Comparison of ENCODE assay signal across 9 mouse cellular contexts in the genomic region with DNA sequence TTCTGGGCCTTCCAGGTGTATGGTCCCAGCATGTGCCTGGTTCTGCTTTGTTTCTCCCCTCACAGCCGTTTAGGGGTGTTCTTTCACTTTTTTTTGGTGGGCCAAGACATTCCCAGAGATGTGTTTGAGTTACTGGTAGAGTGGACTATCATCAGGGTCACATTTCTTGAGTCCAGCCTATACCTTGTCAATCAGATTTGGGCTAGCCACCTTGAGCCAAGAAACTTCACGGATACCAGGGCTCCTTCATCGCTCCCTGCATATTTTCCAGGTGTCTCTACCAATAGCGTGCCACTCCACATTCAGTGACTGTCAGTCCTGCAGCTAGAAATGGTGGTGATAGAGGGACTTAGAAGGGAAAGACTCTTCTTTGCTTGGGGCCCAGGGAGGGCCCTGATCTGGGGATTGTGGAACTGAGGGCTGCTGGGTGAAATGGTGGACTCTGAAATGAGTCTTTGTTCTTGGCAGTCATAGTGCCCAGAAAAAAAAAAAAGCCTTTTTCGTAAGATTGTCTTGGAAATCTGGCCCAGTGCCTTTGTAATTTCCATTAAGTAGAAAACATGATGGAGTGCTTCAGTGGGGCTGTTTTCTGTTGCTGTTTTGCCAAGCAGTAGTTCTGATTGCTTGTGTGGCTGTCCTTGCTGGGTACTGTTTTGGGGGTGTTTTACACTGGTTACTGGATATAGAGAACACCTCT. TPM values are rescaled to one million over a fixed set of nuclear protein-coding genes. Genes with fewer than 3 reads are reported as not detected.
A peak's percentile ranks its signal among the peaks of the same experiment; 100 is the strongest.
DNase-seq lines count a peak whose midpoint lies in the region; ATAC-seq and TF ChIP-seq lines count a peak whose summit lies in the region.
"Had no signal": no experiment of that assay in that cellular context is flagged by ENCODE, and none has a peak within 500 bp of the region (broad histone marks: within the 10 kb centered on the region; RNA-seq: fewer than 3 reads in every experiment).

No protein-coding gene starts in this region.

- no peak for ATAC-seq in limb, embryonic 14.5 days (ENCODE audit: low FRiP score, low read depth)

- peak overlapping the region; percentile 55 for H3K4me2 ChIP-seq in limb, embryonic 14.5 days (replicated peaks; ENCODE audit: low read depth, low read length, severe bottlenecking)

- no peaks in the 10 kb centered on the region for H3K9me3 ChIP-seq in ES-E14 (ENCODE audit: control insufficient read depth, insufficient read depth, low read depth, low read length)
- no peaks in the 10 kb centered on the region for H3K9me3 ChIP-seq in limb, embryonic 14.5 days (ENCODE audit: control insufficient read depth, low read length)

- peak in 1 of 2 experiments; percentile 42 for DNase-seq in cerebellum, adult 2 months
- no peak for DNase-seq in cerebellum, postnatal 10 days
- no peak for DNase-seq in ES-E14 (ENCODE audit: low read depth, low spot score)
- peak; percentile 47 for DNase-seq in heart, adult 8-10 months (ENCODE audit: low spot score)
- DNase-seq in limb, embryonic 14.5 days (ENCODE audit: low spot score): no peak
- DNase-seq in left cerebral cortex, adult 8-10 months (ENCODE audit: low spot score in 2 of 2): no peak
- no peak for DNase-seq in embryo, embryonic 9.5 days (ENCODE audit: extremely low spot score)

- H3K4me1 ChIP-seq in cerebellum, adult 2 months (ENCODE audit: control insufficient read depth, insufficient read depth, low read length): peaks cover 8% of the 10 kb centered on the region; the same call in 1 of the 2 replicates
- peaks cover 1 to 6% of the 10 kb centered on the region in 2 experiments; a peak in 2 of 4 replicates for H3K4me1 ChIP-seq in ES-E14 (ENCODE audit: control insufficient read depth in 2 of 2, insufficient read depth in 2 of 2, low read length in 2 of 2, poor library complexity in 1 of 2)
- H3K4me1 ChIP-seq in limb, embryonic 14.5 days (ENCODE audit: control insufficient read depth, insufficient read depth, low read length): peaks cover 20% of the 10 kb centered on the region; the same call in 1 of the 2 replicates
- H3K4me1 ChIP-seq in olfactory bulb, adult 2 months (ENCODE audit: control insufficient read depth, insufficient read depth, low read length): peaks cover 5% of the 10 kb centered on the region; the same call in 1 of the 2 replicates

- H3K4me3 ChIP-seq in cerebellum, adult 2 months (replicated peaks; ENCODE audit: insufficient read depth, low read depth, low read length): peak overlapping the region; percentile 74
- peak overlapping the region; percentile 87 to 92 for H3K4me3 ChIP-seq in ES-E14 (ENCODE audit: insufficient read depth in 1 of 2, low read depth in 1 of 2, low read length in 2 of 2, poor library complexity in 1 of 2, severe bottlenecking in 1 of 2)
- peak overlapping the region; percentile 78 for H3K4me3 ChIP-seq in limb, embryonic 14.5 days (replicated peaks; ENCODE audit: low read length)
- peak overlapping the region; percentile 61 for H3K4me3 ChIP-seq in olfactory bulb, adult 2 months (ENCODE audit: insufficient read depth, low read depth, low read length)

- no peak for TF ChIP-seq CTCF in cerebellum, adult 2 months (IDR thresholded peaks at IDR 0.05; ENCODE audit: borderline replicate concordance, insufficient read depth, low read depth, low read length)
- no peak for TF ChIP-seq CTCF in olfactory bulb, adult 2 months (IDR thresholded peaks at IDR 0.05; ENCODE audit: insufficient read depth, low read depth, low read length)

- no peaks in the 10 kb centered on the region for H3K36me3 ChIP-seq in ES-E14 (ENCODE audit: control insufficient read depth, insufficient read depth, low read length, poor library complexity, severe bottlenecking)
- H3K36me3 ChIP-seq in limb, embryonic 14.5 days (ENCODE audit: control insufficient read depth, insufficient read depth, low read length): no peaks in the 10 kb centered on the region

- H3K9ac ChIP-seq in ES-E14 (ENCODE audit: insufficient read depth, low read depth, low read length, poor library complexity, severe bottlenecking): peak overlapping the region; percentile 90
- H3K9ac ChIP-seq in limb, embryonic 14.5 days (ENCODE audit: low read depth, low read length, severe bottlenecking): peak overlapping the region; percentile 85

- no peak for TF ChIP-seq POLR2A in cerebellum, adult 2 months (IDR thresholded peaks at IDR 0.05; ENCODE audit: borderline replicate concordance, insufficient read depth, low read length)
- no peak for TF ChIP-seq POLR2A in limb, embryonic 14.5 days (IDR thresholded peaks at IDR 0.05; ENCODE audit: borderline replicate concordance, extremely low read depth, insufficient read depth, insufficient read length)
- no peak for TF ChIP-seq POLR2A in olfactory bulb, adult 2 months (IDR thresholded peaks at IDR 0.05; ENCODE audit: insufficient read depth, low read depth, low read length)

- WGBS in cerebellum, adult 2 months: 3% methylated on average over 5 of the region's 5 CpGs
- 37% methylated on average over 5 of the region's 5 CpGs for WGBS in limb, embryonic 14.5 days
- WGBS in olfactory bulb, adult 2 months: 9% methylated on average over 5 of the region's 5 CpGs

- in situ Hi-C loops in ES-E14 (cut with MboI; ENCODE audit: low sequenced_read_pairs in 2 of 2, unreplicated experiment in 2 of 2): no loop called here

- H3K27ac ChIP-seq in cerebellum, adult 2 months (ENCODE audit: insufficient read depth, low read length): peak overlapping the region; percentile 67
- H3K27ac ChIP-seq in ES-E14 (ENCODE audit: insufficient read depth, low read depth, low read length, poor library complexity, severe bottlenecking): no peak overlapping the region
- peak overlapping the region; percentile 93 for H3K27ac ChIP-seq in limb, embryonic 14.5 days (replicated peaks; ENCODE audit: low read depth, low read length)
- peak overlapping the region; percentile 77 for H3K27ac ChIP-seq in olfactory bulb, adult 2 months (ENCODE audit: insufficient read depth, low read depth, low read length)

- H3K27me3 ChIP-seq in cerebellum, adult 2 months (ENCODE audit: control insufficient read depth, insufficient read depth, low read length): no peaks in the 10 kb centered on the region
- H3K27me3 ChIP-seq in limb, embryonic 14.5 days (ENCODE audit: control insufficient read depth, insufficient read depth, low read length): no peaks in the 10 kb centered on the region

TF ChIP-seq in ES-E14, 5 proteins besides CTCF, POLR2A, EP300 and RAD21:
- TF ChIP-seq ZC3H11A (IDR thresholded peaks at IDR 0.05; ENCODE audit: borderline replicate concordance, low read depth, low read length): no peak
- no peak for TF ChIP-seq HCFC1 (IDR thresholded peaks at IDR 0.05; ENCODE audit: borderline replicate concordance, insufficient read depth, low read length)
- TF ChIP-seq ZNF384 (IDR thresholded peaks at IDR 0.05; ENCODE audit: low read depth, low read length): no peak
- no peak for TF ChIP-seq CHD2 (IDR thresholded peaks at IDR 0.05; ENCODE audit: low read depth, low read length)
- no peak for TF ChIP-seq MAFK (IDR thresholded peaks at IDR 0.05; ENCODE audit: insufficient read depth, low read depth, low read length)

RNA-seq across cellular contexts. Expression of a gene that starts 1.1 kb away (rescaled TPM):
- polyA plus RNA-seq in cerebellum, adult 2 months (2012; rRNA removed): 30.6 and 31.4 TPM in 2 replicates
- 6.2 and 6.6 TPM in 2 replicates for total RNA-seq in ES-E14 (2012; rRNA removed)
- 10 to 100 TPM; 21.0 to 25.1 (median 23.0) TPM for total RNA-seq in heart, adult 8-10 months (2022)
- polyA plus RNA-seq in limb, embryonic 14.5 days (2012; rRNA removed): 30.2 and 37.4 TPM in 2 replicates
- polyA plus RNA-seq in limb, embryonic 14.5 days (2014; fragmentation: Nextera tagmentation; extraction: Ambion mirVana): 37.6 and 42.6 TPM in 2 replicates
- polyA plus RNA-seq in olfactory bulb, adult 2 months (2012; ENCODE audit: insufficient read depth, insufficient read length, low replicate concordance, missing spikeins): not detected in 2 replicates
- total RNA-seq in left cerebral cortex, adult 8-10 months (2022): 10 to 100 TPM; 17.8 to 23.9 (median 20.9) TPM

RNA-seq across cellular contexts. Expression of a gene that starts 11.7 kb away (rescaled TPM):
- not detected in 2 replicates for polyA plus RNA-seq in cerebellum, adult 2 months (2012; rRNA removed)
- total RNA-seq in ES-E14 (2012; rRNA removed): 3.1 and 4.9 TPM in 2 replicates
- total RNA-seq in heart, adult 8-10 months (2022): not detected
- polyA plus RNA-seq in limb, embryonic 14.5 days (2012; rRNA removed): 0.12 and 0.23 TPM in 2 replicates
- not detected in 2 replicates for polyA plus RNA-seq in limb, embryonic 14.5 days (2014; fragmentation: Nextera tagmentation; extraction: Ambion mirVana)
- not detected in 2 replicates for polyA plus RNA-seq in olfactory bulb, adult 2 months (2012; ENCODE audit: insufficient read depth, insufficient read length, low replicate concordance, missing spikeins)
- not detected for total RNA-seq in left cerebral cortex, adult 8-10 months (2022)
- total RNA-seq: left cerebral cortex, postnatal 14 days had no signal

RNA-seq across cellular contexts. Expression of a gene that starts 49.2 kb away (rescaled TPM):
- 0.43 and 0.54 TPM in 2 replicates for polyA plus RNA-seq in cerebellum, adult 2 months (2012; rRNA removed)
- not detected in 2 replicates for total RNA-seq in ES-E14 (2012; rRNA removed)
- under 1 TPM; 0.16 to 0.26 (median 0.21) TPM for total RNA-seq in heart, adult 8-10 months (2022)
- polyA plus RNA-seq in limb, embryonic 14.5 days (2012; rRNA removed): 0.16 and 0.28 TPM in 2 replicates
- 0.23 and 0.51 TPM in 2 replicates for polyA plus RNA-seq in limb, embryonic 14.5 days (2014; fragmentation: Nextera tagmentation; extraction: Ambion mirVana)
- not detected in 2 replicates for polyA plus RNA-seq in olfactory bulb, adult 2 months (2012; ENCODE audit: insufficient read depth, insufficient read length, low replicate concordance, missing spikeins)
- under 1 TPM; 0.13 to 0.51 (median 0.43) TPM for total RNA-seq in left cerebral cortex, adult 8-10 months (2022)

RNA-seq across cellular contexts. Expression of a gene that starts 55.6 kb away (rescaled TPM):
- polyA plus RNA-seq in cerebellum, adult 2 months (2012; rRNA removed): 0.20 and 0.21 TPM in 2 replicates
- total RNA-seq in ES-E14 (2012; rRNA removed): 0.49 and 0.63 TPM in 2 replicates
- not detected for total RNA-seq in heart, adult 8-10 months (2022)
- 7.0 and 10.2 TPM in 2 replicates for polyA plus RNA-seq in limb, embryonic 14.5 days (2012; rRNA removed)
- 3.2 TPM in 2 replicates for polyA plus RNA-seq in limb, embryonic 14.5 days (2014; fragmentation: Nextera tagmentation; extraction: Ambion mirVana)
- polyA plus RNA-seq in olfactory bulb, adult 2 months (2012; ENCODE audit: insufficient read depth, insufficient read length, low replicate concordance, missing spikeins): not detected in 2 replicates
- under 1 TPM; 0.39 to 0.77 (median 0.47) TPM for total RNA-seq in left cerebral cortex, adult 8-10 months (2022)
